Mouse (Mus musculus): ENCODE measurements around the gene Macrod2. TPM values are rescaled to one million over a fixed set of nuclear protein-coding genes. Genes with fewer than 3 reads are reported as not detected.

Macrod2 gene
- polyA plus RNA-seq, 1 experiment, result 16.3 TPM

DNA sequence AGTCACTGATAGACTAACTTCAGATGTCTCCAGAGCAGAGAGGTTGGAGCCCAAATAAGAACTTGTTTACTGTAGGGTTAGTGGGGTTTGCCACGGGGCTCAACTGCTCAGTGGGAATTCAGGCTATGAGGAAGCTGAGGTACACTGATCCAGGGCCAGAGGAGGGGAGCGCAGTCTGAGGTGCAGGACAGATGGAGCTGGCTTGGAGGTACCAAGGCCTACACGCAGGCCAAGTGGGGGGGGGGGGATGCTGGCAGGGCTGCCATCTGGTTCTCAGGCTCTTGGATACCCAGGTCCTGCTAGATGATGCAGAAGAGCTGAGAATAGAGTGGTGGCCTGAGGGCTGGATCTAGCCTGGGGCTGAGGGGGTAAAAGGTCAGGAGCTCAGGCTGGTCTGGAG, 1931.6 kb downstream of the Macrod2 start:
- H3K36me3 ChIP-seq (ENCODE audit: control insufficient read depth, insufficient read depth, low read length), result no peaks in the 10 kb centered on the region
- no peaks in the 10 kb centered on the region for H3K27me3 ChIP-seq (ENCODE audit: control insufficient read depth, insufficient read depth, low read length)
- H3K4me1 ChIP-seq (ENCODE audit: control insufficient read depth, insufficient read depth, low read length), result no peaks in the 10 kb centered on the region
- H3K4me3 ChIP-seq (ENCODE audit: control insufficient read depth, low read depth, low read length), result no peak overlapping the region
- no peak overlapping the region for H3K27ac ChIP-seq (ENCODE audit: control insufficient read depth, insufficient read depth, low read depth, low read length)
- TF ChIP-seq POLR2A (IDR thresholded peaks at IDR 0.05; ENCODE audit: control insufficient read depth, low read depth, low read length) (no peak), CTCF (IDR thresholded peaks at IDR 0.05; ENCODE audit: control insufficient read depth, insufficient read depth, insufficient replicate concordance, low read depth, low read length) (no peak)

DNA sequence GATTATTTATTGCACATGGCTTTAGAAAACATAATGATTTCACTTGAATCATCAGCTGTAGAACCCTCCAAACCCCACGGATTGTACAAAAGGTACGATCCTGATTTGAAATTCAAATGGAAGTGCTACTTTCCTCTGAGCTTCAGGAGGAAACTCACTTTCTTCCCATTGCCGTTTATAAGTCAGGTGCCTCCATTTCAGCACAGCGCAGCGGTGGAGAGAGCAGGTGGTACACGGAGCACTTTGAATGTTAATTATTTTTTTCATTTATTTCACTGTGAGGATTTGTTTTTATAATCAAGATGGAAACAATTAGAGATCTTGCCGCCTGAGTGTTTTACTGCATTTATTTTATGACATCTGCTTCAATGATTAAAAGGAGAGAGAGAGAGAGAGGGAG, 1934.7 kb downstream of the Macrod2 start:
- Histone ChIP-seq H3K4me1 (ENCODE audit: control insufficient read depth, insufficient read depth, low read length) (peaks cover 2% of the 10 kb centered on the region; the same call in 1 of the 2 replicates), H3K4me3 (ENCODE audit: control insufficient read depth, low read depth, low read length) (no peak overlapping the region), H3K27ac (ENCODE audit: control insufficient read depth, insufficient read depth, low read depth, low read length) (no peak overlapping the region), H3K36me3 (ENCODE audit: control insufficient read depth, insufficient read depth, low read length) (no peaks in the 10 kb centered on the region), H3K27me3 (ENCODE audit: control insufficient read depth, insufficient read depth, low read length) (no peaks in the 10 kb centered on the region)
- TF ChIP-seq CTCF (IDR thresholded peaks at IDR 0.05; ENCODE audit: control insufficient read depth, insufficient read depth, insufficient replicate concordance, low read depth, low read length), result no peak
- no peak for TF ChIP-seq POLR2A (IDR thresholded peaks at IDR 0.05; ENCODE audit: control insufficient read depth, low read depth, low read length)

DNA sequence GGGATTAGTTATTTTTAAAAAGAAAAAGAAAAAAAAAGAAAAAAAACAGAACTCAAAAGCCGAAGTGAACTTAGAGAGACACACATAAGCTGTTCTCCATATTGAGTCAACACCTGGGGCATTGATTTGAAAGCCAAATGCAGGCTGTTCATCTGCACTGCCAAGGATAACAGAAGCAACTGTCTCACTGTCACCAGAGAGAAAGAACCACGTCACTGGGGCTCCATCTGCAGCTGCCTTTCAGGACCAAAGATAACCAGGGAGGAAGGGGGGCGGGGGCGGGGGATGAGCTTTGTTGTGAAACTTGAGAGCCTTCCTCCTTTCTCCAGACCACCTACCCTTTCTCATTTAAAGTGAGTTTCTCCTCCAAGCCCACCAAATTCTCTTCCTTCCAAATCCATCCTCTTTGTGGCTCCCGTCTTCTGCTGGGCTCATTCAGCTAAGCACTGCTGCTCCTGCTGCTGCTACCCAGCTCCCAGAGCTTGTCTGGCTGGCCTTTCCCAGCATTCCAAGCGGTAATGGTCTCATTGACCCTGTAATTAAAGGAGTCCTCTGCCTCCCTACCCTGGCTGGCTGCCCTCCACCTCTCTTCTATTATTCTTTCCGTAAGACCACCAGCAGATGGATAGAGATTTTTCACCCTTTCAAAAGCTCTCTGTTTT, 1939.5 kb downstream of the Macrod2 start:
- peaks cover 3% of the 10 kb centered on the region; the same call in 1 of the 2 replicates for H3K4me1 ChIP-seq (ENCODE audit: control insufficient read depth, insufficient read depth, low read length)
- no peak for TF ChIP-seq CTCF (IDR thresholded peaks at IDR 0.05; ENCODE audit: control insufficient read depth, insufficient read depth, insufficient replicate concordance, low read depth, low read length)
- TF ChIP-seq POLR2A (IDR thresholded peaks at IDR 0.05; ENCODE audit: control insufficient read depth, low read depth, low read length), result no peak
- H3K36me3 ChIP-seq (ENCODE audit: control insufficient read depth, insufficient read depth, low read length), result no peaks in the 10 kb centered on the region
- H3K27ac ChIP-seq (ENCODE audit: control insufficient read depth, insufficient read depth, low read depth, low read length), result no peak overlapping the region
- no peaks in the 10 kb centered on the region for H3K27me3 ChIP-seq (ENCODE audit: control insufficient read depth, insufficient read depth, low read length)
- H3K4me3 ChIP-seq (ENCODE audit: control insufficient read depth, low read depth, low read length), result no peak overlapping the region

DNA sequence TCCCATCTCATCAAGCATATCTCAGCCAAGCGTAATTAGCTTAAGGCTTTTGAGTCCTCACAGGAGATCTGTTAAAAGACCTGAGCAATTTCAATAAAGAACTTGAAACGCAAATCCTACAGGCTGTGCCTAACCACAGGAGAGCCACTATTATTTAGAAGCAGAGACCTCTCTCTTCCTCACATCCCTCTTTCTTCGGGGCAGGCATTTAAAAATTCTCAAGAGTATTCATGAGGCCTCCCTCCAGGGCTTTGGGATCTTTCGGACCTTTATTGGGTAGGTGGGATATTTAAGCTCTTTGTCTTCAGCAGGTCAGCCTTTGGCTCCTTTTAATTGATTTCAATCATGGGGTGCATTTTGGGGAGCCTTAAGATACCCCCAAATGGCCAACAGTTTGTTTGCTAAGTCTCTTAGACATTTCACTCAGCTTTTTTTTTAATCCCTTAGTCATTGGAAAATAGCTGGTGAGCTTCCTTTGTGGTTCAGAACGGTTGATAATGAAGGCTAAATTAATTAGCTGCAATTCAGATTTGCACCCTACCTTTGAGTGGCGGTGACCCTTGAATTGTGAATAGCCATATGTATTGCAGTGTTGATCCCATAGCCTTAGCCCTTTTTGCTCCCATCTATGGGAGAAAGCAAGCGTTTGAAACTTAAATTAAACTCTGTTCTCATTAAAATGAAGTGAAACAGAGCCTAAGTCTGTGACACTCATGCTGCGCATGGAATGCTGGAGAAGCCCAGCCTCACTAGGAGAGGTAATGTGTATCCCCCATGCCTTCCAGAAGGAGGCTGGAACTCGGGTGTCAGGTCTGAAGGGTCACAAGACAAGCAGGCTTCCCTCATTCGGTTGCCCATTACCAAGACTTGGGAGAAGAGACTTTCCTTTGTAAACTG, 1940.2 kb downstream of the Macrod2 start:
- no peaks in the 10 kb centered on the region for H3K27me3 ChIP-seq (ENCODE audit: control insufficient read depth, insufficient read depth, low read length)

DNA sequence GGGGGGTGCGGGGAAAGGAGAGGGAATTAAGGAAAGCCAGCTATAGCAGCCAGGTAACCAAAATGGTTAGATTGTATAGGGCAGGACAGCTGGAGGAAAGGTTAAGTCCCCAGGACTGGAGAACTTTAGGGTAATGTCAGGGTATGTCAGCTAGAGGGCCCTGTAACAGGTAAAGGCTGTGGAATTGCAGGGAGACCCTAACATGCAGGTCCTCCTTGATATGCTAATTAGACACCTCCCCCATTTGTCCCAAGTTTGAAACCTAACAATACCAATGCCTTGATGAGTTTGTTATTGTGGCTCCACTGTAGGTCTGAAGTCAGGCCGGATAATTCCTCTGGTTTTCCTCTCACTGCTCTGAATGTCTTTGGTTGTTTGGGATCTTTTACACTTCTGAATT, 1948.9 kb downstream of the Macrod2 start:
- Histone ChIP-seq H3K4me3 (ENCODE audit: control insufficient read depth, low read depth, low read length) (no peak overlapping the region), H3K36me3 (ENCODE audit: control insufficient read depth, insufficient read depth, low read length) (no peaks in the 10 kb centered on the region), H3K27ac (ENCODE audit: control insufficient read depth, insufficient read depth, low read depth, low read length) (no peak overlapping the region), H3K27me3 (ENCODE audit: control insufficient read depth, insufficient read depth, low read length) (no peaks in the 10 kb centered on the region), H3K4me1 (ENCODE audit: control insufficient read depth, insufficient read depth, low read length) (no peaks in the 10 kb centered on the region)
- TF ChIP-seq CTCF (IDR thresholded peaks at IDR 0.05; ENCODE audit: control insufficient read depth, insufficient read depth, insufficient replicate concordance, low read depth, low read length) (no peak), POLR2A (IDR thresholded peaks at IDR 0.05; ENCODE audit: control insufficient read depth, low read depth, low read length) (no peak)

More for the DNA sequence above, 1940.2 kb downstream of the Macrod2 start:
- Histone ChIP-seq H3K4me3 (ENCODE audit: control insufficient read depth, low read depth, low read length) (no peak overlapping the region), H3K36me3 (ENCODE audit: control insufficient read depth, insufficient read depth, low read length) (no peaks in the 10 kb centered on the region), H3K27ac (ENCODE audit: control insufficient read depth, insufficient read depth, low read depth, low read length) (no peak overlapping the region), H3K4me1 (ENCODE audit: control insufficient read depth, insufficient read depth, low read length) (peaks cover 3% of the 10 kb centered on the region; the same call in 1 of the 2 replicates)
- TF ChIP-seq CTCF (IDR thresholded peaks at IDR 0.05; ENCODE audit: control insufficient read depth, insufficient read depth, insufficient replicate concordance, low read depth, low read length), result no peak
- no peak for TF ChIP-seq POLR2A (IDR thresholded peaks at IDR 0.05; ENCODE audit: control insufficient read depth, low read depth, low read length)

DNA sequence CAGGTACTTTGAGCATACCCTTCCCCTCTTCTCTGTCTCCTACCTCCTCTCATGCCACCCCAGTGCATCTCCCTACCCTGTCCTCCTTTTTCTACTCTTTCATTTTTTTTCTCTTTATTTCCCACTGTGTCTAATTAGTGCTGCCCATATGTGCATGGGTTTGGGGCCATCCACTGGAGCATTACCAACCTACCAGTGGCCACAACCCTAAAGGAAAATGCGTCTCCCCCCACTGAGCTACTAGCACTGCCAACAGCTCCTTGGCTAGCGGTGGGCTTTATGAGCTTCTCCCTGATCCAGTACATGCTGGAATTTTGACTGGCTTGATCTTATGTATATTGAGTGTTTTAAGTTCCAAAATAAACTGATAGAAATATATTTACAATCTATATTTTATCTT, 1949.6 kb downstream of the Macrod2 start:
- Histone ChIP-seq H3K27ac (ENCODE audit: control insufficient read depth, insufficient read depth, low read depth, low read length) (no peak overlapping the region), H3K4me1 (ENCODE audit: control insufficient read depth, insufficient read depth, low read length) (no peaks in the 10 kb centered on the region), H3K36me3 (ENCODE audit: control insufficient read depth, insufficient read depth, low read length) (no peaks in the 10 kb centered on the region), H3K4me3 (ENCODE audit: control insufficient read depth, low read depth, low read length) (no peak overlapping the region), H3K27me3 (ENCODE audit: control insufficient read depth, insufficient read depth, low read length) (no peaks in the 10 kb centered on the region)
- no peak for TF ChIP-seq POLR2A (IDR thresholded peaks at IDR 0.05; ENCODE audit: control insufficient read depth, low read depth, low read length)
- TF ChIP-seq CTCF (IDR thresholded peaks at IDR 0.05; ENCODE audit: control insufficient read depth, insufficient read depth, insufficient replicate concordance, low read depth, low read length), result no peak

DNA sequence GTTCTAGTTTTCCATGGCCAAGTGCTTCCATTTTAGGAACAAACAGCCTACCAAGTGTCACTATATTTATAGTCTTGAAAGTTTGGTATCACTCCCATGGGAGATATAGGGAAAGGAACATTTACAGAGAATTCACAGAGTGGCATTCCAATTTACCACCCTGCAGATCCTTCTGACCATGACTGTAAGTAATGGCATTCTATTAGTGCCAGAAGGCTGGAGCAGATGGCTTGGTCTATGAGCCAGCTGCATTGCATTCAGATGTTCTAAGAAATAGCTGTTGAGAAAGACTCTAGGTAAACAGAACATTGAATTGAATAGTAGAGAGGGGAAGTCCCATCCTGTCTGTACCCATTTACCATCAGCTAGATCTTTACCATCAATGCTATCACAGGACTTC, 1954.7 kb downstream of the Macrod2 start:
- Histone ChIP-seq H3K36me3 (ENCODE audit: control insufficient read depth, insufficient read depth, low read length) (no peaks in the 10 kb centered on the region), H3K4me1 (ENCODE audit: control insufficient read depth, insufficient read depth, low read length) (no peaks in the 10 kb centered on the region), H3K4me3 (ENCODE audit: control insufficient read depth, low read depth, low read length) (no peak overlapping the region), H3K27ac (ENCODE audit: control insufficient read depth, insufficient read depth, low read depth, low read length) (no peak overlapping the region), H3K27me3 (ENCODE audit: control insufficient read depth, insufficient read depth, low read length) (no peaks in the 10 kb centered on the region)
- TF ChIP-seq POLR2A (IDR thresholded peaks at IDR 0.05; ENCODE audit: control insufficient read depth, low read depth, low read length) (no peak), CTCF (IDR thresholded peaks at IDR 0.05; ENCODE audit: control insufficient read depth, insufficient read depth, insufficient replicate concordance, low read depth, low read length) (no peak)

All from testis, adult 2 months (tissue).